9 mouse cellular contexts compared by ENCODE assay signal in genomic region chr13:107644705-107645104, GRCm38 (mm10).
DNase-seq lines count a peak whose midpoint lies in the region; ATAC-seq lines count a peak whose summit lies in the region.
"Had no signal": no experiment of that assay in that cellular context is flagged by ENCODE, and none has a peak within 500 bp of the region (broad histone marks: within the 10 kb centered on the region; RNA-seq: fewer than 3 reads in every experiment).

No protein-coding gene starts in this region.

- DNase-seq in kidney, postnatal 4 days, result no peak
- no peak for DNase-seq in midbrain, embryonic 14.5 days
- DNase-seq in ovary, postnatal 36 days (ENCODE audit: low spot score), result no peak
- no peak for DNase-seq in spleen, postnatal 10 days (ENCODE audit: low spot score in 2 of 2)
- no peak for DNase-seq in urinary bladder, adult 2 months (ENCODE audit: low spot score)

- WGBS in kidney, embryonic 14.5 days, result 26% methylated on average over 12 of the region's 12 CpGs
- 32% methylated on average over 12 of the region's 12 CpGs for WGBS in embryonic facial prominence, embryonic 12.5 days
- WGBS in hindbrain, embryonic 16.5 days, result 42% methylated on average over 12 of the region's 12 CpGs
- WGBS in midbrain, embryonic 14.5 days, result 51% methylated on average over 12 of the region's 12 CpGs

- peak; percentile 50; the same call in 1 of the 2 replicates for ATAC-seq in kidney, embryonic 14.5 days (ENCODE audit: low FRiP score, low TSS enrichment)
- ATAC-seq in embryonic facial prominence, embryonic 12.5 days (ENCODE audit: insufficient number of reproducible peaks, insufficient read depth, low FRiP score, low TSS enrichment), result no peak
- ATAC-seq in hindbrain, embryonic 16.5 days, result no peak
- no peak for ATAC-seq in midbrain, embryonic 14.5 days (ENCODE audit: low FRiP score, low TSS enrichment)
- ATAC-seq: CD4-positive, CD25-positive, alpha-beta regulatory T cell, adult 4 months had no signal

- peak overlapping the region; percentile 46 for H3K4me2 ChIP-seq in kidney, embryonic 14.5 days (replicated peaks; ENCODE audit: low read depth, low read length)
- peak overlapping the region; percentile 52 for H3K4me2 ChIP-seq in embryonic facial prominence, embryonic 12.5 days (replicated peaks)
- peak overlapping the region; percentile 57 for H3K4me2 ChIP-seq in hindbrain, embryonic 16.5 days (ENCODE audit: low read length)
- peak overlapping the region; percentile 69 for H3K4me2 ChIP-seq in midbrain, embryonic 14.5 days (ENCODE audit: low read length)

- H3K4me1 ChIP-seq in kidney, embryonic 14.5 days (ENCODE audit: control insufficient read depth, insufficient read depth, low read length), result peaks cover 5% of the 10 kb centered on the region; the same call in 1 of the 2 replicates
- peaks cover 10% of the 10 kb centered on the region; the same call in 1 of the 2 replicates for H3K4me1 ChIP-seq in embryonic facial prominence, embryonic 12.5 days
- peaks cover 6% of the 10 kb centered on the region; the same call in 1 of the 2 replicates for H3K4me1 ChIP-seq in hindbrain, embryonic 16.5 days (ENCODE audit: control insufficient read depth, insufficient read depth, low read depth, low read length)
- peaks cover 24% of the 10 kb centered on the region for H3K4me1 ChIP-seq in midbrain, embryonic 14.5 days (ENCODE audit: control insufficient read depth, insufficient read depth, low read length)

- H3K27ac ChIP-seq in kidney, embryonic 14.5 days (ENCODE audit: low read depth, low read length), result no peak overlapping the region
- no peak overlapping the region for H3K27ac ChIP-seq in embryonic facial prominence, embryonic 12.5 days
- no peak overlapping the region for H3K27ac ChIP-seq in hindbrain, embryonic 16.5 days (ENCODE audit: low read depth, low read length)
- peak overlapping the region; percentile 88; the same call in 1 of the 2 replicates for H3K27ac ChIP-seq in midbrain, embryonic 14.5 days (replicated peaks; ENCODE audit: low read depth, low read length)

- peaks cover 20% of the 10 kb centered on the region for H3K27me3 ChIP-seq in kidney, embryonic 14.5 days (ENCODE audit: control insufficient read depth, insufficient read depth, low read length)
- peaks cover 23% of the 10 kb centered on the region for H3K27me3 ChIP-seq in embryonic facial prominence, embryonic 12.5 days
- no peaks in the 10 kb centered on the region for H3K27me3 ChIP-seq in hindbrain, embryonic 16.5 days (replicated peaks; ENCODE audit: control insufficient read depth, insufficient read depth, low read length)
- H3K27me3 ChIP-seq in midbrain, embryonic 14.5 days (ENCODE audit: control insufficient read depth, insufficient read depth, low read length), result no peaks in the 10 kb centered on the region

- no peaks in the 10 kb centered on the region for H3K36me3 ChIP-seq in kidney, embryonic 14.5 days (ENCODE audit: control insufficient read depth, insufficient read depth, low read length)
- H3K36me3 ChIP-seq in embryonic facial prominence, embryonic 12.5 days, result no peaks in the 10 kb centered on the region
- H3K36me3 ChIP-seq in hindbrain, embryonic 16.5 days (ENCODE audit: control insufficient read depth, insufficient read depth, low read length), result no peaks in the 10 kb centered on the region
- no peaks in the 10 kb centered on the region for H3K36me3 ChIP-seq in midbrain, embryonic 14.5 days (ENCODE audit: control insufficient read depth, insufficient read depth, low read length)

- peak overlapping the region; percentile 42 for H3K4me3 ChIP-seq in kidney, embryonic 14.5 days (ENCODE audit: low read length)
- H3K4me3 ChIP-seq in embryonic facial prominence, embryonic 12.5 days, result peak overlapping the region; percentile 37; the same call in 1 of the 2 replicates
- H3K4me3 ChIP-seq in hindbrain, embryonic 16.5 days (ENCODE audit: low read length), result peak overlapping the region; percentile 37
- peak overlapping the region; percentile 35 for H3K4me3 ChIP-seq in midbrain, embryonic 14.5 days (replicated peaks; ENCODE audit: low read depth, low read length)

- H3K9me3 ChIP-seq in kidney, embryonic 14.5 days (ENCODE audit: control insufficient read depth, low read length), result no peaks in the 10 kb centered on the region
- no peaks in the 10 kb centered on the region for H3K9me3 ChIP-seq in embryonic facial prominence, embryonic 12.5 days
- no peaks in the 10 kb centered on the region for H3K9me3 ChIP-seq in hindbrain, embryonic 16.5 days (ENCODE audit: control insufficient read depth, low read length)
- no peaks in the 10 kb centered on the region for H3K9me3 ChIP-seq in midbrain, embryonic 14.5 days (ENCODE audit: control insufficient read depth, low read length)

- H3K9ac ChIP-seq in kidney, embryonic 14.5 days (ENCODE audit: low read depth, low read length), result peak overlapping the region; percentile 28; the same call in 1 of the 2 replicates
- H3K9ac ChIP-seq in embryonic facial prominence, embryonic 12.5 days, result no peak overlapping the region
- H3K9ac ChIP-seq in hindbrain, embryonic 16.5 days (ENCODE audit: low read depth, low read length), result peak overlapping the region; percentile 57
- H3K9ac ChIP-seq in midbrain, embryonic 14.5 days (replicated peaks; ENCODE audit: low read length), result 0 out of 2 replicates have a peak overlapping the region, but pooled peaks have one; percentile 60
